Mouse (Mus musculus) fat pad, adult 2 months (tissue): ENCODE measurements around the gene Ntn1.

Experiments
- DNase-seq: peaks from one replicate; pipeline ENCODE4 v3.0.0-alpha.2; 2011; ENCODE audit warnings: low read depth, low spot score; ENCODE audit errors: extremely low read depth

Gene Ntn1

GRCm38 (mm10) chr11:68339856-68340255, 60.8 kb downstream of the Ntn1 start:
- DNase-seq: no peak

DNA sequence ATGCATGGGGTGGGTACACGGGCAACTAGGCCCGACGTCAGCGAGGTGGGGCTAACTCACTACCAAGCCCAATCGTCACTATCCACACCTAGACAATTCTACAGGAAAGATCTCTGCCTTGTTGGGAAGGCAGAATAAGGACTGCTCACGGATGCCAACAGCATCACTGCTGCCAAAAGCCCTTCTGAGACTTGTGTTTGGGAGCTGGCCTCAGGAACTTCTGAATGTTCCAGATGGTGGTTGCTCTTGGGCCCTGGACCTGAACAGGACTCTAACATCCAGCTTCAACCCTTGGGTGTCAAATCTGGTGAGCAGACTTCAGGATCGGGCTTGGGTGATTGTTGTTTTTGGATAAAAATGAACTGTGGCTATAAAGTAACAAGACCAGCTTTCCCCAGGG, 61.3 kb downstream of the Ntn1 start:
- DNase-seq: no peak

DNA sequence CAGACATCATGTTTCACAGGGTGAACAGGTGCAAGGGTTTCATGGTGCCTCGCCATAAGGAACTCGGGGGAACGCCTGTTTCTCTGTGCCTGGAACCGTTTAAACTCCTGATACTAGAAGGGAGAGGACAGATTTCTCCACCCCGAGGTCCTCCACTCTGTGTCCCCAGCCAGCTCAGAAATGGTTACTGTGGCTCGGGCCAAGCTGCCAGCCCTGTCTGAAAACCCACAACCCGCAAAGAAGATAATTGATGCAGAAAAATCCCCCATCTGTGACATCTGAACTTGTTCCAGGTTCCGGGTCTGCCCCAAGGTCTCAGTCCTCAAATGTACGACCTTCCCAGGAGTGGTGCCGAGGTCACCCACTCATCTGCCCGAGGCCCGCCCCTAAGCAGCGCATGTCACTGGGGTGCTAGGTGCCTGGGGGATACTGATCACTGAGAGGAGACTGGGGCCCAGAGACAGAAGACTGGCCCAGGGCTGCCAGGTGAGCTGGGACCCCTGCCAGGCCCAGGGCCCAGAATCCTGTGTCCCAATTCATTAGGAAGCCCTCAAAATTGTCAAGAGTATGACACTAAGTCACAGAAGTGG, 68.9 kb downstream of the Ntn1 start:
- DNase-seq: no peak

DNA sequence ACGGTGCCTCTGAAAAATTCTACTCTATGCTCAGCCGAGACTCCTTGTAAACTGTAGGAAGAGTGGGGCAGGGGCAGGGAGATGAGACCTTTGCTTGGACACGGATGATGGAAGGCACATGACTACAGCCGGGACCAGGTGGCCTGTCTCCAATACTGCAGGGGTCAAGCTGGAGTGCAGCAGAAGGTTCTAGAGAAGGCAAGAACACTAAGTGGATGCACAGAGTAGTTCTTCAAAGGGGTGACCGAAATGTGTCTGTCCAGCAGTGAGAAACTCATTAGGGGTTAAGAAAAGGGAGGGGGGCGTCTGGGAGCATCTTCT, 69.5 kb downstream of the Ntn1 start:
- DNase-seq: no peak

GRCm38 (mm10) chr11:68330398-68331116, 70.1 kb downstream of the Ntn1 start:
- no peak for DNase-seq

- DNase-seq: no peak
These were observed 75.8 kb downstream of the Ntn1 start for GRCm38 (mm10) chr11:68324863-68325262.

GRCm38 (mm10) chr11:68321417-68321816, 79.2 kb downstream of the Ntn1 start:
- DNase-seq: no peak

- DNase-seq: no peak
These were observed 85.0 kb downstream of the Ntn1 start for GRCm38 (mm10) chr11:68315551-68316130.

DNA sequence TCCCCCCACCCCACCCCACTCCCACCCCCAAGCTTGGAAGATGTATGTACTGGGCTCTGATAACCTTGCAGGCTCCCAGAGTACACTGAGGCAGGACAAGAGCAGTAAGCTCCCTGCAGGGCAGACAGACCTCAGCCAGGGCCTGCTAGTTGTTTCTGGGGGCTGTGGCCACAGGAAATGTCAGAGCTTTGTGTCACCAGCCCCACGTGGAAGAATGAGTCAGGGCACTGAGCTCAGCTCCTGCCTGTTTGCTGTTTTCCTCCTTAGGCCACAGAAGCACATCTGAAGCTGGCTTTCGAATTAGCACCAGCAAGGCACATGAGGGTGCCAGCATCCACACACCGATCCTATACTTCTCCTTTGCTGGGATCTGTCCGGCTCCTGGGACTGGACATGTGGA, 86.8 kb downstream of the Ntn1 start:
- DNase-seq: no peak

GRCm38 (mm10) chr11:68313065-68313464, 87.6 kb downstream of the Ntn1 start:
- no peak for DNase-seq

DNA sequence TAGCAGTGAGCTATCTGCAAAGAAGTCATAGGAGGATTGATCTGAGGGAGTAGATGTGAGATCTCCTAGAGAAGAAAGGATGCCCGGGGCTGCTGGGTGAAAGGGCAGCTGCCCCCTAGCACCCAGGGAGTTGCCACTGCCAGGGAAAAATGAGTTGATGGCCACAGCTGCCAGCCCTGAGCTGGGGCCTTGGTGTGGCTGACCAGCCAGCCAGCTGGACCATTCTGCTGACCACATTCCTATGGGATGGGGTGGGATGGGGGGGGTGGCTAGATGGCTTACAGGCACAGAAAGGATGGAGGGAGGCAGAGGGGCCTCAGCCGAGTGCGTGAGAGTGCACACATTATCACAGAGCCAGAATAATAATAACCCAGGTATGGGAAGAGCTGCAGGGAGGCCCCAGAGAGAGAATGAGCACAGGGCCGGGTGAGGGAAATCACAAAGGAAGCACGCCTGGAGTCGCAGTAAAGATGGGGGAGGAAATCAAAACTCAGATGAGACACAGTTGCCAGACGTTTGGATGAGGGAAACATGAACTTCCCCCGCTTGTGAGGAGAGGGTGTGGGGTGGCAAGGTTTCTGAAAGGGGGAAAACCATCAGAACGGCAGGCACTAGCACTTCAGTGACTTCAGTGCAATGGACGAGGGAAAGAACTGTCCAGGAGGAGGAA, 91.6 kb downstream of the Ntn1 start:
- DNase-seq: no peak

DNA sequence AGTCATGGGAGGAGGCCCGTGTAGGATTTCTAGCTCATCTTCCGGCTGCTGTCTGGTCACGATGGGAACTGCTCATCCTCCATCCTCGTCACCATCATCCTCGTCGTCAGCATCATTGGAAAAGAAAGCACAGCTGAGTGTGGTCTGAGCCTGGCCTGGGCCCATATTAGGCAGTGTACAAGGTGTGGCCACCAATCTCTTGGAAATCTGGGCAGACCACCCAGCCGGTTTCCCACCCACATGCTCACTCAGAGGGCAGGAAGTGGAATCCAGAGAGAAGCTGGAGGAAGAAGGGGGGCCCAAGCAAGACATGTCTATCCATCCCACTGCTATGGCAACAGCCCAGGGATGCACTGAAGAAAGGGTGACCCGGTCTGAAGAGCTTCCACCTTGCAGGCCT, 94.6 kb downstream of the Ntn1 start:
- no peak for DNase-seq

- no peak for DNase-seq
These were observed 98.3 kb downstream of the Ntn1 start for GRCm38 (mm10) chr11:68302323-68302722.

GRCm38 (mm10) chr11:68301660-68302059, 99.0 kb downstream of the Ntn1 start:
- no peak for DNase-seq

DNA sequence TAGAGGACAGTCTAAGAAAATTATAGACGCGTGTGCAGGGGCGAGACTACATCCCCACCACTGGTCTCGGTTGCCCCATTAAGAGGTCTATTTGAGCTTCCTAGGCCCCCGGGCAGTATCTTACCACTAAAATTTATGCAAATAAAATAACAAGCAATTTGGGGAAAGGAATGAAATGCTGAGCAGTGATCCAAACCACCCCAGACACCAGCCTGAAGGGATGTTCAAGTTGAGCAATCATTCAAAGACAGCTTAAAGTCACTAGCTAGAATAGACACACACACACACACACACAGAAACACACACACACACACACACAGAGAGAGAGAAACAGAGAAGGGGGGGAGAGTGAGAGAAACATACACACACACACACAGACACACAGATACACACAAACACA, 105.1 kb downstream of the Ntn1 start:
- DNase-seq: no peak

DNA sequence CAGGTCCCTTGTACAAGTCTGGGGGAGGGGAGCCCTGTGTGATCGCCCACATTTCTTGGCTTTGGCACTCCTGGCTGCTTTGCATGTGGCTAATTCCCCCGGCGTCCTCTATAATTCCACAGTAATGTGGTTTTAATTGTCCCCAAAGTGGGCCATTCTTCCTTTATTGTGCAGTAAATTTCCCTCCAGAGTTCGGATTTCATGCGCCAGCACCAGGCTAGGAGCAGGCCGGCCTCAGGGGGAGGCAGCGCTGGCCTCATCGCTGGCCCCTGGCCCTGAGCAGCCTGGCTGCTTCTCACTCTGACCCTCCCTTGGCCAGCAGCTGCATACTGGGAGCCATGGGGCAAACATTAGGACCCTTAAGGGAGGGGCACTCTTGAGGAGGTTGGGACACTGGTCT, 110.0 kb downstream of the Ntn1 start:
- no peak for DNase-seq

DNA sequence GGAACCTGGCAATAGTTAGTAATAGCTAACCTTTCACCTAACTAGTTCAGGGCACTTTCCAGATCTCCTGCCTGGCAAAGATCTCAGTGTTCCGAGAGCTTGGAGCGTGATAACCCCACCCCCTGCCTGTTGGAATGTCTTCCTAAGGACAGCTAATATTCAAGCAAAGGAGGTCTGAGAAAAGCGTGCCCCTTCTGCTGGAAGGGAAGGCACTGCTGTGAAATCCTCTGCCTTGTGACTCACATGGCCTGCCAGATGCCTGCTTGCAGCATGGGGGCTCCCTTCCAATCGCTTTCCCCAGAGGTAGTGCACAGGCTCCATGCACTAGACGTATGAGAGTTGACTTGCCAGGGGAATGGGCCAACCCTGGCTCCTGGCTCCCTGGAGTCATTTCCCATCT, 113.3 kb downstream of the Ntn1 start:
- DNase-seq: no peak

DNA sequence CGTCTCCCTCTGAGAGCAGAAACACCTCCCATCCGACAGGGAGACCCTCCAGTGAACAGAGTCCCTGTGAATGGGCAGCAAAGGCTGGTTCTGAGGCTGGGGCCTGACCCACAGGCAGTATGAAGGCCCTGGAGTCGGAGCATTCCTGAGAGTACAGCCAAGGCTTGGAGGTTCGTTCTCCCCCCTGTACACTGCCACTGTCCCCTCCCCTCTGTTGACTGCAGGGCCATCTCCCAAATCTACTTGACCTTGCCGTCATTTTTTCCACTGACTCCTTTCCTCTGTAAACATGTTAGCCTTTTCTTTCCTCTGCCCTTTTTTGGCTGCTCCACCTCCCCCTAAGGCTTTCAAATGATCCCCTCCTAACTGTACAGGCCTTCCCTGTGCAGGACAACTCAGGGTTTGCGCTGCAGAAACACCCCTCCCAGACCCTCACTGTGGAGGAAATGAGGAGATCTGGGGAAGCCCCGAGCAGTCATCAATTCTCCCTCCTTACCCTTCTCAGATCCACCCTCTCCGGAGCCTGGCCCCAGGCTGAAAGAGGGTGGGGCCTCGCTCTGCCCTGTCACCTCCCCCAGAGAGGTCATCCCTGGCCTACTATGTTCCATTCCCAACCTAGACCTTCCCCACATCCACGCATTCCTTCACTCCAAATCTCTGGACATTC, 114.3 kb downstream of the Ntn1 start:
- no peak for DNase-seq

DNA sequence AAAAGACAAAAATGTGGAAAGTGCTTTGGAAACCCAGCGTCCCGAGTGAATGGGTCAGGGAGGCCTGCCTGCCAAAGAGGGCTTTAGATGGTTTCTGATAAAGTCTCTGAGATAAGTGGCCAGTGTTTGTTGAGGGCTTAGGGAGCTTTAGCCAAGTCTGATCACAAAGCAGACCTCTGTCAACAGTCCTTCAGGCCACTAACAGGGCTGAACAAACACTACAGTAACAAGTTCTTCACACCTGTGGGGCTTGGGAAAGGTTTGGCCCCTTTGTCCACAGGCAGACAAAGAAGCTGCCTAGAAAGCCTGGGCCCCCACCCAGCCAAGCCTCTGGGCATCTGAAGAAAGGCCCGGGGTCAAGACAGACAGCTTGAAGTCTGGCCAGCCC, 114.9 kb downstream of the Ntn1 start:
- no peak for DNase-seq

GRCm38 (mm10) chr11:68280001-68280510, 120.6 kb downstream of the Ntn1 start:
- DNase-seq: no peak

DNA sequence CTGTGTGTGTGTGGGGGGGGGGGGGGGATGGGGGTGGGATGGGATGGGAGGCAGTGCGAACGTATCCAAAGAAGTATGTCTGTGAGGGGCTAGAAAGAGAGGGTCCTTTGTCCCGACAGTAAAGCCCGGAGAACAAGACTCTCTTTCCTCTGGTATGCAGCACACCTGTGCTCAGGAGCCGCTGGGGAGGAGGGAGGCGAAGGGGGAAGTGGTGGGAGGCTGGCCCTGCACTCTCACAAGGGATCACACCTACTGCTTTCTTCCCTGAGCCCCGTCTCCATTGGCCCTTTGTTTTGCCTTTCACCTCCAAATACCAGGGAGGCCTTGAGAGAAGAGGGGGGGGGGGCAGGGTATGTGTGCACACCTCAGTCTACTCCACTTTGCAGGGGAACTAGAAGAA, 123.7 kb downstream of the Ntn1 start:
- DNase-seq: no peak
